Mouse (Mus musculus) kidney, adult 2 months (tissue): ENCODE measurements around the gene Cpne5.

Experiments used
- CTCF ChIP-seq: fragments of 200-500 bp; conservative IDR thresholded peaks from 2 replicates; pipeline ENCODE4 v1.5.1; 2011; ENCODE audit warnings: low read depth, mild to moderate bottlenecking, control low read depth, low read length, moderate library complexity, mixed read lengths; ENCODE audit not compliant: insufficient read depth, insufficient read length
- POLR2A ChIP-seq: fragments of 200-500 bp; IDR thresholded peaks from one replicate; pipeline ENCODE4 v1.6.1; 2011; ENCODE audit warnings: low read depth, low read length, control low read depth

- no peak for TF ChIP-seq CTCF
- TF ChIP-seq POLR2A: no peak
These were observed 6.9 kb downstream of the Cpne5 start for GRCm38 (mm10) chr17:29231109-29231508.
